Mouse (Mus musculus) G1E (cell line): Measurements from ENCODE around the gene Utp20.

ENCODE experiments used
- CTCF ChIP-seq: IDR thresholded peaks from 2 replicates; pipeline ENCODE4 v1.5.1; 2012; ENCODE audit warnings: low read depth, low read length, inconsistent platforms, mixed read lengths
- POLR2AphosphoS5 ChIP-seq: IDR thresholded peaks from 2 replicates; pipeline ENCODE4 v1.6.1; 2012; ENCODE audit warnings: low read depth, low read length, inconsistent platforms; ENCODE audit not compliant: insufficient replicate concordance

DNA sequence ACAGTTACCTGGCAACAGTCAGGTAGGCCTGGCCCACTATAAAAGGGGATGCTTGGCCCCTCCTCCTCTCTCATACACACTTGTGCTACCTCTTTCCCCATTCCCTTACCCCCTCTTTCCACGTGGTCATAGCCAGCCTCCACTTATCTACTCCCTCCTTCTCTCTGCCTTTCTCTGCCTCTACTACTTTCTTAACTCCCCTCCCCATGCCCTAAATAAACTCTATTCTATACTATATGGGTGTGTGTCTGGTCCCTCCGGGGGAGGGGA is 108.9 kb downstream of the Utp20 start:
- TF ChIP-seq CTCF: no peak
- TF ChIP-seq POLR2AphosphoS5: no peak
